Mouse (Mus musculus): ENCODE data around the gene Nags.

- TF ChIP-seq TCF12 (IDR thresholded peaks at IDR 0.05; ENCODE audit: insufficient read depth, poor library complexity, severe bottlenecking) (no peak), POLR2A (IDR thresholded peaks at IDR 0.05; ENCODE audit: insufficient read length, low read depth) (no peak)
Observed at GRCm38 (mm10) chr11:102193657-102194440, 48.5 kb downstream of the Nags start.

All from myocyte (in vitro differentiated cells).